Mouse (Mus musculus): ENCODE data around the gene Fopnl.

DNA sequence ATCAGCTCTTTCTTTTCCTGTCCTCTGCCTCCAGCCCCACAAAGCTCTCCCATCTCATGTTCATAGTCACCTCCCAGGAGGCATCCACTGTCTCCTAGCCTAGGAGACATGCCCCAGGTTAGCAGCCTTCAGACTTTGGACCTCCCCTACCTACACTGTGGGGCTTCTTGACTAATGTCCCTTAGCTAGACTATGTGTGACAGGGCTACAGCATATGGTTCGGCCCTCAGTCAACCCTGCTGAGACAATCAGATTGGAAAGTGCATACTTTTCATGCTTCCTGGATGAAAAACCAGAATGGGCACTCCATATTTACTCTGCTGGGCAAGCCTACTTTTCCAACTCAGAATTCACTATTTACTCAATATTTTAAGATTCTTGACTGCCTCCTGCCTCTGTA, 54.8 kb downstream of the Fopnl start:
- no peak for TF ChIP-seq GATA1 (IDR thresholded peaks at IDR 0.05; ENCODE audit: borderline replicate concordance, low read length)
- no peak for TF ChIP-seq FLI1 (IDR thresholded peaks at IDR 0.05; ENCODE audit: low read length)
